In genomic region chr17:12773956-12774355, GRCm38 (mm10) we compare ENCODE assay signal across 27 mouse cellular contexts. TPM values are rescaled to one million over a fixed set of nuclear protein-coding genes. Genes with fewer than 3 reads are reported as not detected.
DNase-seq lines count a peak whose midpoint lies in the region; ATAC-seq and TF ChIP-seq lines count a peak whose summit lies in the region.
"Had no signal": no experiment of that assay in that cellular context is flagged by ENCODE, and none has a peak within 500 bp of the region (broad histone marks: within the 10 kb centered on the region; RNA-seq: fewer than 3 reads in every experiment).

No protein-coding gene starts in this region.

- ATAC-seq in heart, embryonic 15.5 days (replicated peaks; ENCODE audit: insufficient number of reproducible peaks, insufficient read depth, low FRiP score, low read depth) = peak; percentile 33; the same call in 1 of the 2 replicates
- peak; percentile 21; the same call in 1 of the 2 replicates for ATAC-seq in heart, postnatal 0 days (ENCODE audit: insufficient read depth, low read depth)
- ATAC-seq: forebrain, embryonic 14.5 days; inflammation-experienced regulatory T-cells, adult 6 months had no signal

- no peak overlapping the region for H3K4me2 ChIP-seq in heart, embryonic 15.5 days
- H3K4me2 ChIP-seq in heart, postnatal 0 days (ENCODE audit: low read depth, low read length) = no peak overlapping the region
- H3K4me2 ChIP-seq: embryonic facial prominence, embryonic 12.5 days; hindbrain, embryonic 14.5 days; limb, embryonic 12.5 days; liver, embryonic 15.5 days; lung, embryonic 14.5 days had no signal

- peak overlapping the region; percentile 79; the same call in 1 of the 2 replicates for H3K27ac ChIP-seq in heart, embryonic 10.5 days
- H3K27ac ChIP-seq in heart, embryonic 15.5 days = peak overlapping the region; percentile 67
- H3K27ac ChIP-seq in heart, postnatal 0 days (ENCODE audit: low read depth) = peak overlapping the region; percentile 72
- H3K27ac ChIP-seq: embryonic facial prominence, embryonic 12.5 days; hindbrain, embryonic 14.5 days; left cerebral cortex, adult 2 months; limb, embryonic 12.5 days; liver, embryonic 15.5 days had no signal

- no peak overlapping the region for H3K4me3 ChIP-seq in heart, embryonic 10.5 days
- H3K4me3 ChIP-seq in heart, embryonic 15.5 days = no peak overlapping the region
- H3K4me3 ChIP-seq in heart, postnatal 0 days (ENCODE audit: low read depth, low read length) = no peak overlapping the region
- H3K4me3 ChIP-seq: embryonic facial prominence, embryonic 12.5 days; left cerebral cortex, adult 2 months; limb, embryonic 12.5 days; liver, embryonic 15.5 days had no signal

- no peak overlapping the region for H3K9ac ChIP-seq in heart, embryonic 15.5 days
- H3K9ac ChIP-seq in heart, postnatal 0 days (replicated peaks; ENCODE audit: low read depth, low read length) = no peak overlapping the region
- H3K9ac ChIP-seq: embryonic facial prominence, embryonic 12.5 days; hindbrain, embryonic 14.5 days; limb, embryonic 12.5 days; liver, embryonic 15.5 days; lung, embryonic 14.5 days had no signal

- peak; percentile 50; the same call in 1 of the 2 replicates for TF ChIP-seq EP300 in heart, postnatal 0 days (IDR thresholded peaks at IDR 0.05; ENCODE audit: low read depth)

- H3K9me3 ChIP-seq in heart, embryonic 10.5 days = no peaks in the 10 kb centered on the region
- no peaks in the 10 kb centered on the region for H3K9me3 ChIP-seq in heart, embryonic 15.5 days (replicated peaks)
- H3K9me3 ChIP-seq in heart, postnatal 0 days (replicated peaks; ENCODE audit: control insufficient read depth, low read length) = no peaks in the 10 kb centered on the region
- H3K9me3 ChIP-seq: embryonic facial prominence, embryonic 12.5 days; liver, embryonic 15.5 days had no signal

- TF ChIP-seq CTCF in heart, postnatal 0 days (IDR thresholded peaks at IDR 0.05; ENCODE audit: low read depth) = no peak

- H3K4me1 ChIP-seq in heart, embryonic 10.5 days = peaks cover 42% of the 10 kb centered on the region
- H3K4me1 ChIP-seq in heart, embryonic 15.5 days (replicated peaks) = peaks cover 33% of the 10 kb centered on the region
- H3K4me1 ChIP-seq in heart, postnatal 0 days (ENCODE audit: control insufficient read depth, insufficient read depth) = peaks cover 15% of the 10 kb centered on the region; the same call in 1 of the 2 replicates
- H3K4me1 ChIP-seq: embryonic facial prominence, embryonic 12.5 days; limb, embryonic 12.5 days had no signal

- H3K36me3 ChIP-seq in heart, embryonic 10.5 days = peaks cover 77% of the 10 kb centered on the region
- H3K36me3 ChIP-seq in heart, embryonic 15.5 days = peaks cover 30% of the 10 kb centered on the region
- peaks cover 17% of the 10 kb centered on the region; the same call in 1 of the 2 replicates for H3K36me3 ChIP-seq in heart, postnatal 0 days (replicated peaks; ENCODE audit: control insufficient read depth, insufficient read depth, low read length)

- 33% methylated on average over 3 of the region's 3 CpGs for WGBS in heart, embryonic 10.5 days
- WGBS in heart, embryonic 15.5 days = 43% methylated on average over 3 of the region's 3 CpGs
- WGBS in heart, postnatal 0 days = 35% methylated on average over 3 of the region's 3 CpGs

- H3K27me3 ChIP-seq in heart, embryonic 10.5 days (ENCODE audit: insufficient read depth, poor library complexity, severe bottlenecking) = no peaks in the 10 kb centered on the region
- H3K27me3 ChIP-seq in heart, embryonic 15.5 days = no peaks in the 10 kb centered on the region
- no peaks in the 10 kb centered on the region for H3K27me3 ChIP-seq in heart, postnatal 0 days (ENCODE audit: control insufficient read depth, insufficient read depth, low read length)
- H3K27me3 ChIP-seq: embryonic facial prominence, embryonic 12.5 days; limb, embryonic 12.5 days; liver, embryonic 15.5 days had no signal

- no peak for DNase-seq in heart, embryonic 10.5 days (ENCODE audit: low spot score)
- DNase-seq in heart, adult 9 months (ENCODE audit: low spot score in 2 of 2) = no peak
- no peak for DNase-seq in heart, adult 8-10 months (ENCODE audit: low spot score)
- DNase-seq in heart, postnatal 0 days (ENCODE audit: low spot score) = peak; percentile 73
- DNase-seq in cerebellum, postnatal 36 days = no peak
- DNase-seq in kidney, postnatal 14 days = no peak
- DNase-seq: adrenal gland, postnatal 14 days; cerebellum, adult 11 months; cerebellum, adult 9-10 months; embryo, embryonic 11 days; gastrocnemius, postnatal 25 days; kidney, adult 9 months; kidney, postnatal 25 days; lung, embryonic 14.5 days; lung, postnatal 14 days; midbrain, embryonic 14.5 days; right cerebral cortex, postnatal 14 days; thymus, adult 2 months; thymus, postnatal 36 days had no signal

RNA-seq across cellular contexts. Expression of gene Igf2r, which starts 4.5 kb away (rescaled TPM):
- polyA plus RNA-seq in heart, embryonic 10.5 days (2016; fragmentation: Nextera tagmentation; extraction: Ambion mirVana) = 141 and 272 TPM in 2 replicates
- polyA plus RNA-seq in heart, embryonic 15.5 days (2015; fragmentation: Nextera tagmentation; extraction: Ambion mirVana) = 121 and 127 TPM in 2 replicates
- total RNA-seq in heart, adult 8-10 months (2022) = 100 to 1,000 TPM; 103 to 124 (median 118) TPM
- total RNA-seq in heart, postnatal 0 days (2014; rRNA removed; ENCODE audit: low replicate concordance) = 424 and 484 TPM in 2 replicates
- 52.2 and 59.9 TPM in 2 replicates for polyA plus RNA-seq in heart, postnatal 0 days (2015; fragmentation: Nextera tagmentation; extraction: Ambion mirVana)
